Mouse (Mus musculus) intestine, postnatal 0 days (tissue): ENCODE measurements around the gene Tk2. TPM values are rescaled to one million over a fixed set of nuclear protein-coding genes. Genes with fewer than 3 reads are reported as not detected.

Experiments used
- ATAC-seq: fragments of 200-750 bp; cut with Nextera tagmentation; 2 replicates; pipeline ENCODE4 v1.8.0; 2017; ENCODE audit warnings: mild to moderate bottlenecking, moderate TSS enrichment, moderate library complexity
- H3K27ac ChIP-seq: fragments of 300-500 bp; sonication (generic); 2 replicates; pipeline ENCODE4 v1.5.1; 2014; ENCODE audit warnings: mild to moderate bottlenecking, low read depth, low read length, moderate library complexity
- H3K27me3 ChIP-seq: fragments of 300-500 bp; sonication (generic); replicated peaks from 2 replicates; pipeline ENCODE4 v1.6.1; 2014; ENCODE audit warnings: low read length, mixed read lengths; ENCODE audit not compliant: control insufficient read depth, insufficient read depth
- H3K36me3 ChIP-seq: fragments of 300-500 bp; sonication (generic); 2 replicates; pipeline ENCODE4 v1.6.1; 2014; ENCODE audit warnings: mild to moderate bottlenecking, moderate library complexity; ENCODE audit not compliant: control insufficient read depth, insufficient read depth
- H3K4me1 ChIP-seq: fragments of 300-500 bp; sonication (generic); replicated peaks from 2 replicates; pipeline ENCODE4 v1.6.1; 2014; ENCODE audit warnings: antibody characterized with exemption, low read length, mixed read lengths; ENCODE audit not compliant: control insufficient read depth, insufficient read depth
- H3K4me2 ChIP-seq: fragments of 300-500 bp; sonication (generic); replicated peaks from 2 replicates; pipeline ENCODE4 v1.6.1; 2014; ENCODE audit warnings: low read depth, mild to moderate bottlenecking, moderate library complexity
- H3K4me3 ChIP-seq: fragments of 300-500 bp; sonication (generic); 2 replicates; pipeline ENCODE4 v1.5.1; 2014; ENCODE audit warnings: low read depth, low read length
- H3K9ac ChIP-seq: fragments of 300-500 bp; sonication (generic); 2 replicates; pipeline ENCODE4 v1.6.1; 2014; ENCODE audit warnings: mild to moderate bottlenecking, low read depth, low read length
- H3K9me3 ChIP-seq: fragments of 300-500 bp; sonication (generic); 2 replicates; pipeline ENCODE4 v1.6.1; 2016; ENCODE audit warnings: mixed run types; ENCODE audit not compliant: control insufficient read depth
- CTCF ChIP-seq: sonication (generic); IDR thresholded peaks from 2 replicates; pipeline ENCODE4 v1.5.1; 2016; ENCODE audit warnings: low read depth, mild to moderate bottlenecking, control low read depth, antibody characterized with exemption, moderate library complexity
- WGBS: fragments of 180-500 bp; shearing (Covaris S2); extraction: QIAGEN DNeasy Blood & Tissue Kit; methylation state at CpG from one replicate; pipeline ENCODE4 v1.1.7; 2014; 5-methylcytosine and 5-hydroxymethylcytosine counted together
- polyA plus RNA-seq: library from polyadenylated mRNA; unstranded; fragments of >200 nt; fragmentation: Nextera tagmentation; extraction: Ambion mirVana; gene quantifications from 2 replicates; pipeline ENCODE4 v1.2.1, GENCODE M21; 2015

The Tk2 gene
- polyA plus RNA-seq, 1 experiment from 2014 or later, result 12.4 TPM

DNA sequence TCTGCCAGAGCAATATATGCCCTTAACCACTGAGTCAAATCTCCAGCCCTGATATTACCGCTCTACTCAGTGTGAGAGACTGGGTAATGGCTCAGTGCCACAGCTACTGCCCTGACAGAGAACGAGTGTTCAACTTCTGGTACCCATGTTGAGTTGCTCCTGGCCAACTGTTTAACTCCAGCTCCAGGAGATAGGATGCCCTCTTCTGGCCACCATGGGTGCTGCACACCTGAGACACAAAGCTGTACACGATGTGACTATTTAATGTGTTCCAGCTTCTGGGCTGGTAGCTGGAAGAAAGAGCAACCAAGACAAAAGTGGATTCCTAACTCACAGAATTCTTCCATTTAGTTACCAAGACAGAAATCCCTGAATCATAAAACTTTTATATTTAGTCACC is 4.7 kb upstream of the Tk2 start:
- Histone ChIP-seq H3K27ac (no peak overlapping the region), H3K4me1 (0 out of 2 replicates have a peak, but pooled peaks cover 3% of the 10 kb centered on the region), H3K27me3 (no peaks in the 10 kb centered on the region), H3K9ac (no peak overlapping the region), H3K36me3 (0 out of 2 replicates have a peak, but pooled peaks cover under 1% of the 10 kb centered on the region), H3K4me3 (no peak overlapping the region), H3K9me3 (no peaks in the 10 kb centered on the region), H3K4me2 (no peak overlapping the region)
- TF ChIP-seq CTCF, result peak; percentile 66
- 95% methylated on average over 3 of the region's 3 CpGs for WGBS
- ATAC-seq, result no peak

DNA sequence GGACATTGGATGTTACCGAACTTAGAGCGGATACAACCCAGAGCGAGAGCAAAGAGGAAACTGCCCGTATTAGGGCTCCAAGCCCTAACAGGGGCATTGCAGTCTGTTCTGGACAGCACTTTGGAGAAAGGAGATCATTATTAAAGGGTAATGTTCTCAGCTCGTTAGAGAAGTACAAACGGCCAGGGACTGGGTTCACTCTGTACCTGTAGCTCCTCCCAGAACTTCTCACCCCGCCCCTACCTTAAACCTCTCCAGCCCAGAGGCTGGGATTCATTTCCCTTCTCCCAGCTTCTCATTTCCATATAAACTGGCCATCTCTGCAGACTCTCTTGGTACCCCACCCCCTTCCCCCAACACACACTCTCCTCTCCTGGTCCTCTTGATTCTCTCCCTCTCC is 3.1 kb upstream of the Tk2 start:
- H3K27ac ChIP-seq, result no peak overlapping the region
- no peak for ATAC-seq
- no peaks in the 10 kb centered on the region for H3K9me3 ChIP-seq
- H3K4me1 ChIP-seq, result peaks cover 15% of the 10 kb centered on the region; the same call in 1 of the 2 replicates
- peak overlapping the region; percentile 89 for H3K4me2 ChIP-seq
- no peak for TF ChIP-seq CTCF
- H3K4me3 ChIP-seq, result peak overlapping the region; percentile 66
- H3K9ac ChIP-seq, result peak overlapping the region; percentile 55; the same call in 1 of the 2 replicates
- no peaks in the 10 kb centered on the region for H3K36me3 ChIP-seq
- H3K27me3 ChIP-seq, result no peaks in the 10 kb centered on the region
- WGBS, result under 1% methylated on average over 7 of the region's 7 CpGs

DNA sequence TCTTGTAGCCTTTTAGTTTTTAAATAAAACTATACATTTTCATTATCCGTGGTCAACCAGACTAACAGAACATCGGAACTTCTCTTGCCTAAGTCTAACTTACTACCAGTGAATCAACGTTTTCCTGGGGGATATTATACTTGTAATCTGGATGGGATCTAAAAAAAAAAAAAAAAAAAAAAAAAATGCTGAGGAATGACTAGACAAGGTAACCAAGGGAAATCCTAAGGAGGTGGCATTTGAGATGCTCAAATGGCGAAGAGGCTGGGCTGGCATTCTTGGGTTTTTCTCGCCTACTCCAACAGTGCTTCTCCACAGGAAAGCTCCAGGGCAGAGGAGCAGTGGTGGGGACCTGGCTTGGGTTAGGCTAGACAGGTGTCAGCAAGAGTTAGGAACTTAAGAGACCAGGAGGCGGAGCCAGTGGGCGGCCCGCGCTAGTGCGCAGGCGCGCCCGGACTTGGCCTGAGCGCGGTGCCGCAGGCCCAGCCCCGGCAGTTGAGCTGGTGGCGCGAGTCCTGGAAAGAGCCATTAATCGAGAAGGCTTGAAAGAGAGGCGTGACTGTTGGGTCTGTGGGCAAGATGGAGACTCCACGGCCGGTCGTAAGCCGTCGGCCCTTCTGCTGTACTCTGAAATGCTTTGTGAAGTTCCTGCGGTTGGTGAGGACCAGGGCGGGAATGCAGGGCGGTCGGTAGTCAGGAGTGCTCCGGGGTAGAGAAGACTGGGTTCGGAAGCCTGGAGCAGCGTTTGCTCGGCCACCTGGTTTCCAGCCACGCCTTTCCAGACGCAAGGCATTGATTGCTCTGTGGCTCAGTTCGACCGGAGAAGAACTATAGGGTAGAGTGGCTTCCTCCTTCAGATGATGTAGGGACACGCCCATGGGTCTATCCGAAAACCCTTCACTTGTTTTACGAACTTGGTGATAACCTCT is 2.3 kb upstream of the Tk2 start, which contains the start of gene Cklf:
Cklf (plus strand) TSS at position 423 of the 929 bp plus-strand sequence.
- Histone ChIP-seq H3K4me3 (peak within 1 kb of the TSS; percentile 66), H3K27ac (peak within 1 kb of the TSS; percentile 46; the same call in 1 of the 2 replicates), H3K4me1 (peaks cover 15% of the 10 kb centered on the region; the same call in 1 of the 2 replicates), H3K27me3 (no peaks in the 10 kb centered on the region), H3K36me3 (no peaks in the 10 kb centered on the region), H3K9me3 (no peaks in the 10 kb centered on the region), H3K4me2 (peak within 1 kb of the TSS; percentile 89), H3K9ac (peak within 1 kb of the TSS; percentile 55)
- TF ChIP-seq CTCF, result peak; percentile 63
- 4% methylated on average over 41 of the region's 41 CpGs for whole genome bisulfite sequencing
- ATAC-seq, result peak; percentile 74

GRCm38 (mm10) chr8:104249442-104249996 is 1.2 kb upstream of the Tk2 start:
- no peaks in the 10 kb centered on the region for H3K9me3 ChIP-seq
- H3K4me2 ChIP-seq, result no peak overlapping the region
- ATAC-seq, result no peak
- H3K27ac ChIP-seq, result no peak overlapping the region
- no peak overlapping the region for H3K4me3 ChIP-seq
- no peak overlapping the region for H3K9ac ChIP-seq
- H3K36me3 ChIP-seq, result peaks cover 8% of the 10 kb centered on the region; the same call in 1 of the 2 replicates
- WGBS, result 85% methylated on average over 7 of the region's 7 CpGs
- peaks cover 15% of the 10 kb centered on the region; the same call in 1 of the 2 replicates for H3K4me1 ChIP-seq
- H3K27me3 ChIP-seq, result no peaks in the 10 kb centered on the region
- no peak for TF ChIP-seq CTCF

- TF ChIP-seq CTCF, result no peak
- peak overlapping the region; percentile 91 for H3K4me3 ChIP-seq
- peaks cover 13% of the 10 kb centered on the region for H3K36me3 ChIP-seq
- H3K4me2 ChIP-seq, result peak overlapping the region; percentile 94
- H3K27ac ChIP-seq, result no peak overlapping the region
- peaks cover 15% of the 10 kb centered on the region; the same call in 1 of the 2 replicates for H3K4me1 ChIP-seq
- peak; percentile 48 for ATAC-seq
- no peaks in the 10 kb centered on the region for H3K9me3 ChIP-seq
- WGBS, result 2% methylated on average over 11 of the region's 11 CpGs
- no peaks in the 10 kb centered on the region for H3K27me3 ChIP-seq
- H3K9ac ChIP-seq, result peak overlapping the region; percentile 70
Measured at GRCm38 (mm10) chr8:104247908-104248275, 466 bp downstream of the Tk2 start.
